Comparison of ENCODE assay signal across 8 mouse cellular contexts in genomic region chr15:93397826-93398698, GRCm38 (mm10). TPM values are rescaled to one million over a fixed set of nuclear protein-coding genes. Genes with fewer than 3 reads are reported as not detected.
DNase-seq lines count a peak whose midpoint lies in the region; ATAC-seq and TF ChIP-seq lines count a peak whose summit lies in the region.

TSS of gene Zcrb1 (minus strand) at chr15:93398334.
TSS of gene Pphln1 (plus strand) at chr15:93398350.

- H3K4me2 ChIP-seq in hindbrain, postnatal 0 days (ENCODE audit: low read depth, low read length) = peak within 1 kb of the TSS; percentile 81

- peak within 1 kb of the TSS; percentile 88 for H3K27ac ChIP-seq in hindbrain, postnatal 0 days
- H3K27ac ChIP-seq in left cerebral cortex, adult 2 months = peak within 1 kb of the TSS; percentile 82

- peaks cover 6% of the 10 kb centered on the region; the same call in 1 of the 2 replicates for H3K36me3 ChIP-seq in hindbrain, postnatal 0 days (ENCODE audit: insufficient read depth, low read length)

- peaks cover 9% of the 10 kb centered on the region; the same call in 1 of the 2 replicates for H3K4me1 ChIP-seq in hindbrain, postnatal 0 days (ENCODE audit: insufficient read depth, low read length)

- TF ChIP-seq CTCF in hindbrain, postnatal 0 days (IDR thresholded peaks at IDR 0.05; ENCODE audit: low read depth) = no peak
- no peak; the same call in 1 of the 2 replicates for TF ChIP-seq CTCF in left cerebral cortex, adult 2 months (IDR thresholded peaks at IDR 0.05)

- H3K27me3 ChIP-seq in hindbrain, postnatal 0 days (ENCODE audit: insufficient read depth, low read length) = no peaks in the 10 kb centered on the region

- intact Hi-C loops in left cerebral cortex, adult 2 months (cut with DNase I) = loop anchor here (2.0 to 10.0 kb wide), 3 partner anchors 61 to 177 kb away; partner anchors contain the start of genes Gxylt1 and Yaf2

- DNase-seq in T-cell, adult 2 months (ENCODE audit: low spot score) = peak; percentile 87
- peak; percentile 80 to 84 for DNase-seq in cerebellum, postnatal 36 days
- peak; percentile 67 for DNase-seq in gastrocnemius, adult 18-20 months (ENCODE audit: low spot score)
- peak; percentile 95 for DNase-seq in hindbrain, postnatal 0 days (ENCODE audit: low spot score)
- peak; percentile 86 for DNase-seq in left cerebral cortex, adult 2 months (ENCODE audit: extremely low spot score in 1 of 2, low spot score in 2 of 2)
- peak; percentile 80 to 82 for DNase-seq in right cerebral cortex, adult 2 months (ENCODE audit: low spot score in 2 of 2)
- DNase-seq in urinary bladder, postnatal 14 days (ENCODE audit: low spot score) = peak; percentile 81

- ATAC-seq in hindbrain, postnatal 0 days = peak; percentile 97
- peak; percentile 94 for ATAC-seq in megakaryocyte, adult 5-6 weeks (ENCODE audit: poor library complexity, severe bottlenecking)

- peak within 1 kb of the TSS; percentile 98 for H3K9ac ChIP-seq in hindbrain, postnatal 0 days (replicated peaks; ENCODE audit: low read length)

- under 1% methylated on average over 99 of the region's 100 CpGs for WGBS in hindbrain, postnatal 0 days

- H3K9me3 ChIP-seq in hindbrain, postnatal 0 days (ENCODE audit: low read length) = no peaks in the 10 kb centered on the region

- H3K4me3 ChIP-seq in hindbrain, postnatal 0 days (ENCODE audit: low read length) = peak within 1 kb of the TSS; percentile 98
- H3K4me3 ChIP-seq in left cerebral cortex, adult 2 months = peak within 1 kb of the TSS; percentile 91

RNA-seq across cellular contexts. Expression of gene Zcrb1, which starts in this region (rescaled TPM):
- total RNA-seq in gastrocnemius, adult 18-20 months (2021) = 100 to 1,000 TPM; 138 to 149 TPM
- 27.8 and 42.9 TPM in 2 replicates for total RNA-seq in hindbrain, postnatal 0 days (2014; rRNA removed)
- 161 and 172 TPM in 2 replicates for polyA plus RNA-seq in hindbrain, postnatal 0 days (2015; fragmentation: Nextera tagmentation; extraction: Ambion mirVana)
- 10 to 100 TPM; 81.6 to 89.6 TPM for total RNA-seq in left cerebral cortex, adult 2 months (2021)
- total RNA-seq in megakaryocyte, adult 5-6 weeks (2015) = 111 and 124 TPM in 2 replicates
- total RNA-seq in megakaryocyte, adult 5-6 weeks (2017) = 66.6 and 102 TPM in 2 replicates

RNA-seq across cellular contexts. Expression of gene Pphln1, which starts in this region (rescaled TPM):
- total RNA-seq in gastrocnemius, adult 18-20 months (2021) = 10 to 100 TPM; 12.2 to 12.4 TPM
- 27.0 and 36.3 TPM in 2 replicates for total RNA-seq in hindbrain, postnatal 0 days (2014; rRNA removed)
- 36.7 and 38.0 TPM in 2 replicates for polyA plus RNA-seq in hindbrain, postnatal 0 days (2015; fragmentation: Nextera tagmentation; extraction: Ambion mirVana)
- total RNA-seq in left cerebral cortex, adult 2 months (2021) = 10 to 100 TPM; 38.7 to 41.7 TPM
- total RNA-seq in megakaryocyte, adult 5-6 weeks (2015) = 45.7 and 52.2 TPM in 2 replicates
- 31.7 and 40.1 TPM in 2 replicates for total RNA-seq in megakaryocyte, adult 5-6 weeks (2017)

Comparison
In these comparisons a context has a peak if more than half of its experiments do, and no peak if none do; other contexts are left out.
1. Peak in every context shown above with its lines: DNase-seq, ATAC-seq, H3K4me3 ChIP-seq and H3K27ac ChIP-seq.